Mouse (Mus musculus): ENCODE data around the gene Rbm15. TPM values are rescaled to one million over a fixed set of nuclear protein-coding genes. Genes with fewer than 3 reads are reported as not detected.

Gene Rbm15
- polyA plus RNA-seq, 1 experiment from 2014 or later, result 16.3 TPM

- DNase-seq (ENCODE audit: low spot score) (no peak), ATAC-seq (replicated peaks; ENCODE audit: low FRiP score) (no peak)
- Histone ChIP-seq H3K27me3 (replicated peaks; ENCODE audit: control insufficient read depth, insufficient read depth, low read length) (no peaks in the 10 kb centered on the region), H3K4me2 (no peak overlapping the region), H3K27ac (ENCODE audit: low read depth, low read length) (no peak overlapping the region), H3K9me3 (ENCODE audit: control insufficient read depth, low read length) (no peaks in the 10 kb centered on the region), H3K4me3 (ENCODE audit: low read depth, low read length) (no peak overlapping the region), H3K4me1 (replicated peaks; ENCODE audit: control insufficient read depth, insufficient read depth, low read length) (peaks cover 7% of the 10 kb centered on the region), H3K36me3 (ENCODE audit: control insufficient read depth, insufficient read depth, low read length) (no peaks in the 10 kb centered on the region), H3K9ac (ENCODE audit: low read depth, low read length) (no peak overlapping the region)
- 48% methylated on average over 4 of the region's 4 CpGs for WGBS
Measured at GRCm38 (mm10) chr3:107275996-107276395, 57.5 kb downstream of the Rbm15 start.

Other genes starting within 250 kb of the Rbm15 start
- gene Kcna2, start 232.5 kb downstream of the Rbm15 start, polyA plus RNA-seq (2014; fragmentation: Nextera tagmentation; extraction: Ambion mirVana), result 0.05 and 0.08 TPM in 2 replicates
- gene Kcna10, start 150.6 kb downstream of the Rbm15 start, polyA plus RNA-seq (2014; fragmentation: Nextera tagmentation; extraction: Ambion mirVana), result not detected in 2 replicates
- 0.14 and 0.27 TPM in 2 replicates for gene Cym, start 111.9 kb downstream of the Rbm15 start, polyA plus RNA-seq (2014; fragmentation: Nextera tagmentation; extraction: Ambion mirVana)
- gene A630076J17Rik, start 103.1 kb downstream of the Rbm15 start, polyA plus RNA-seq (2014; fragmentation: Nextera tagmentation; extraction: Ambion mirVana), result not detected in 2 replicates
- not detected in 2 replicates for gene Prok1, start 94.0 kb downstream of the Rbm15 start, polyA plus RNA-seq (2014; fragmentation: Nextera tagmentation; extraction: Ambion mirVana)
- 172 and 185 TPM in 2 replicates for gene Lamtor5, start 54.8 kb downstream of the Rbm15 start, polyA plus RNA-seq (2014; fragmentation: Nextera tagmentation; extraction: Ambion mirVana)
- gene Slc16a4, start 42.4 kb downstream of the Rbm15 start, polyA plus RNA-seq (2014; fragmentation: Nextera tagmentation; extraction: Ambion mirVana), result 1.4 and 1.9 TPM in 2 replicates
- 0.04 and 0.05 TPM in 2 replicates for gene Kcnc4, start 125.9 kb upstream of the Rbm15 start, polyA plus RNA-seq (2014; fragmentation: Nextera tagmentation; extraction: Ambion mirVana)
- gene Slc6a17, start 184.3 kb upstream of the Rbm15 start, polyA plus RNA-seq (2014; fragmentation: Nextera tagmentation; extraction: Ambion mirVana), result 0.91 and 2.0 TPM in 2 replicates
- gene Ubl4b, start 221.4 kb upstream of the Rbm15 start, polyA plus RNA-seq (2014; fragmentation: Nextera tagmentation; extraction: Ambion mirVana), result not detected in 2 replicates